Mouse (Mus musculus) kidney, postnatal 4 days (tissue): Measurements from ENCODE around the gene Tmtc3.
A peak's percentile ranks its signal among the peaks of the same experiment; 100 is the strongest.
"Not testable (repeated sequence)": the region's sequence is repeated elsewhere in the genome, so short reads cannot be mapped to it uniquely, and the experiment has no call there.

Experiments
- DNase-seq, 2 experiments: peaks; one replicate each; pipeline ENCODE4 v3.0.0; 2021; ENCODE audit warnings: mixed read lengths in 2 of 2

The Tmtc3 gene

GRCm38 (mm10) chr10:100487097-100487978, at the start of gene Tmtc3, which contains the start of gene Cep290:
Gene Tmtc3, minus strand, starts transcription at chr10:100487350.
Gene Cep290, plus strand, starts transcription at chr10:100487558.
- peak; percentile 93 to 96 for DNase-seq

- DNase-seq = no peak
Observed at GRCm38 (mm10) chr10:100524499-100525390, 37.6 kb upstream of the Tmtc3 start.

GRCm38 (mm10) chr10:100522330-100522729, 35.2 kb upstream of the Tmtc3 start:
- DNase-seq = no peak

GRCm38 (mm10) chr10:100521617-100522016, 34.5 kb upstream of the Tmtc3 start:
- no peak for DNase-seq

GRCm38 (mm10) chr10:100508170-100508569, 21.0 kb upstream of the Tmtc3 start:
- no peak for DNase-seq

- DNase-seq = no peak
Observed at GRCm38 (mm10) chr10:100498309-100498708, 11.2 kb upstream of the Tmtc3 start.

- DNase-seq = no peak
Observed at GRCm38 (mm10) chr10:100491916-100492315, 4.8 kb upstream of the Tmtc3 start.

- DNase-seq = no peak
Observed at GRCm38 (mm10) chr10:100486701-100487096, 451 bp downstream of the Tmtc3 start.

GRCm38 (mm10) chr10:100479538-100479937, 7.6 kb downstream of the Tmtc3 start:
- DNase-seq = no peak

- no peak for DNase-seq
Observed at GRCm38 (mm10) chr10:100475040-100475439, 12.1 kb downstream of the Tmtc3 start.

- DNase-seq = no peak
Observed at GRCm38 (mm10) chr10:100460515-100460914, 26.6 kb downstream of the Tmtc3 start.

GRCm38 (mm10) chr10:100449394-100449793, 37.8 kb downstream of the Tmtc3 start:
- no peak for DNase-seq

- DNase-seq = no peak
Observed at GRCm38 (mm10) chr10:100427592-100427991, 59.6 kb downstream of the Tmtc3 start.

- no peak for DNase-seq
Observed at GRCm38 (mm10) chr10:100415566-100415965, 71.6 kb downstream of the Tmtc3 start.

GRCm38 (mm10) chr10:100402301-100402700, 84.8 kb downstream of the Tmtc3 start:
- not testable (repeated sequence) for DNase-seq
